Mouse (Mus musculus): ENCODE results near the gene Gm17622.

The Gm17622 gene

DNA sequence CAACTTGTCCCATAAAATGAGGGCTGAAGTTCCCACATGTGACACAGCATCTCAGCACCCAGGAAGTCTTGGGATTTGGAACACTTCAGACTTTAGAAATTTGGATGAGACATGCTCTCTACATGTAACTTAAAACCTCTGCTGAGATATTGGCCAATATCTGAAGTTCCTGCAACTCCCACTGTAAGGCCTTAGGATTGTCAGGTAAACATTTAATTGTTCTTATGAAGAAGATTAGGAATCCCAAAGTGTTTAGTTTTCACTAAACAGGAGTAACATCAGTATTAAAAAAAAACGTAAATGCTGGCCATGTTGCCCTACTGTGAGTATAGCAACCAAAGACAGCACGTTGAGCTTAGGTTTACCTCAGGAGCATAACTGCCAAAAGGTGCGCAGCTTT lies at the start of gene Gm17622:
Gm17622 (plus strand) TSS at position 301 of the 400 bp plus-strand sequence.
- DNase-seq (ENCODE audit: low spot score in 2 of 2) = no peak

DNA sequence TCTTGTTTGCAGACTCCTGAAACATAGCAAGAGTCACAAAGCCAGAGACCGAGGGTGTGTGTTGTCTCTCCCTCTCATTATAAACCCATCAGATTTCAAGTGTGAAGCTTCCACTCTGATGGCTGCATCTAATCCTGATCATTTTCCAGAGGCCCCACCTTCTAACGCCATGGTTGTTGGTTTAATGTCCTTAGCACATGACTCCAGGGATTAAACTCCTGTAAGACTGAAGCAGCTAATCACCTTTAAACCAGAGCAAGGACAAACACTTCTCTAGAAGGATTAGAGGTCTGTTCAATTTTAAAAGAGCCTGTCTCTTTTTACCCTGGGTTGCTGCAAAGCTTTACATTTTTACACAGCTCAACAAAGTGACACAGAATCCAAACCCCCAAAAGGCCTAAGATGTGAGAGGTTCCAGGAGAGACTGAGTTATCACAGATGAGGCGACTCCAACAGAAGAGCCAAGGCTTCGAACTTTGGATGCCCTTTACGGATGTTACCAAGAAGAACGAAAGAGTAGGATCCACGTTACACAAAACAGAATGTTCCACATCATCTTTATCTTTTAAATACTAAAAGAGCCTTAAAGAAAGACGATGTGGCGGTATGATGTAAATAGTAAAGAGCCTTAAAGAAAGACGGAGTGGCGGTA lies 40.2 kb upstream of the Gm17622 start:
- no peak for DNase-seq (ENCODE audit: low spot score in 2 of 2)

DNA sequence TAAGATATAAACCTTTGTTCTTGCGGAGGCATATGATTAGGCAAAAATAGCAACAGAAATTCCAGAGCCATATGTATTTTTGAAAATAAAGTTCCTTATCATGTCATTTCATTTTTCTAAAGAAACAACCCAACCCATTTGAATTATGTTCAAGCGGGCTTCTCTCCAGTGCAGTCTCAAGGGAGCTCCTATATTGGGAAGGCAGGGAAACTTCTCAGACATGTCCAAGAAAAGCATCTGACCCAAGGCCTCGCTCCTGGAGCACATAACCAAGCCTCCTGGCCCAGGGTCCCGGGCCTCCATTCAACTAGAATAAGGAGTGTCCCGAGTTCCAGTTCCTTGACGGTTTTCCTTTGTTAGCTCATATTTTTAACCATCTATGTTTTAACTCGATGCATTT lies 39.7 kb upstream of the Gm17622 start:
- DNase-seq (ENCODE audit: low spot score in 2 of 2) = no peak

DNA sequence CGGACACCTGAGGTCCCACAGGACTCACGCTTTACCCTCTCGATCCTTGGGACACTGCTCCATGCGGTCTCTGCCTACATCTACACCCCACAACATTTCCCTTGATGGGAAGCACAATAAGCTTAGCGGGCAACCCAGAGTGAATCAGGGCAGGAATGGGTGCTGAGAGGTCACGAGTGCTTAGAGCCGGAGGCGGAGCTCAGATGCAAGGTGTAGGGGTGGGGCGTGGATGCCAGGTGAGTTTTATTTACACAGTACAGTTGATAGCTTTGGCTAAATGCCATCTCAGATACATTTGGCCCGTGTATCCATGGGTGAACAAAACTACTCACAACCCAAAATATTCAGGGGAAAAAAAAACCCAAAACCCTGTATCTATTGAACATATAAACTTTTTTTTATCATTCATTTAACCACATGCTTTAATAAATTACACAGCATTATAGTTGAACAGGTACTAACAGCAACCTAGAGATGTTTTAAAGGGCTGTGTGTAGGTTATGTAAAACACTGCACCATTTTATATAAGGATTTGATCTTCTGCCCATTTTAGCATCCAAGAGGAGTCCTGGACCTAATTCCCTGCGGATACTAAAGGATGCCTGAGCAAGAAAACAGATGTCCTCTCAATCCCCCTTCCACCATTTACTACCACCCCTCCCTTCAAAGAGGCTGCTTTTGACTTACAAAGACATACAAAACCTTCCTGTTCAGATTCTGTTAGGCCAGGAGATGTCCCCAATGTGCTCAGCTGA lies 39.0 kb upstream of the Gm17622 start:
- no peak for DNase-seq (ENCODE audit: low spot score in 2 of 2)

DNA sequence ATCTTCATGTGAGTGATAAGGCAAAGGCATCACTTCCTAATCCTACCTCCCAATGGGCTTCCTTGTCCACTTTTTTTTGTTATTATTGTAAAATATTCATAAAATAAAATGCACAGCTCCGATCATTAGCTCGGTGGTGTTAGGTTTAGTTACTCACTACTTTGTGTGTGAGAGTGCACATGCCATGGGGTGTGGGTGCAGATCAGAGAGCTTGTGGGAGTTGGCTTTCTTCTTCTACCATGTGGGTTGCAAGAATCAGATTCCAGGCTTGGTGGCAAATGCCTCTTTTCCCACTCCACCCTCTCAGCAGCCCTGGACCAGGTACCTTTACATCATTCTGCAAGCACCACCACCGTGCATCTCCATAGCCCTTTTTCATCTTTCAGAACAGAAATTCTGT lies 37.9 kb upstream of the Gm17622 start:
- no peak for DNase-seq (ENCODE audit: low spot score in 2 of 2)

DNA sequence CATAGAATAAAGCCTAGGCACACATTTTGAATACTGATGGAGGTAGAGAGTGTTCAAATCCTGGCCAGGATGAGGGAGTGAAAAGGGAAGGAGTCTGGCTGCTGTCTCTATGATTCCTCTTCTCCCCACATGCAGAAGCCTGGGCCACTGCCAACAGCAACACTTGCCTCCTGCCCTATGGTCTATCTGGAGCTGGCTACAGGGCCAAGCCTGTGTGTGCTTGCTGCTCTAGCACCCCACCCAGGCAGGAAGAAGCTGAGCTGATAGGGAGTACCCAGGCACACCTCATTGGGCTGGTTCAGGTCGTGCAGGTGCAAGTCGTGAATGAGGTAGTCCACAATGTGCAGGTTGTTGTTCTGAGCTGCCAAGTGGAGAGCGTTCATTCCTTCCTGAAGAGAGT lies 36.2 kb upstream of the Gm17622 start:
- no peak for DNase-seq (ENCODE audit: low spot score in 2 of 2)

DNA sequence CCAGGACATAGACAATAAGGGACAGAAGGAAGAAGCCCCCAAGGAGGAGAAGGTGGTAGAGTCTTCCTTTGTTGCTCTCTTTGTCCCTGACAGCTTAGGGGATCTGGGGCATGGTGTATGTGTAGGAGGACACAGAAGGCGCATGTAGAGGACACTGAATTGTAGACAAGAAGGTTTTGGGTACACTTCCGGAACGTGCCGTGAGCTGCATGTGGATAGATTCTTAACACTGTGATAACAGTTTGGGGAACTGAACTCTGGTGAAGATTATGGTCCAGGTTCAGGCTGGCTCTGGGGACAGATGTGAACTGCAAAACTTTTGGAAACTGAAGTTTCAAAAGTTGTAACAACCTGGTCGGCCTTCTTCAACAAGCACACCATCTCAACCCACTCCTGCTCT lies 33.0 kb upstream of the Gm17622 start:
- no peak for DNase-seq (ENCODE audit: low spot score in 2 of 2)

DNA sequence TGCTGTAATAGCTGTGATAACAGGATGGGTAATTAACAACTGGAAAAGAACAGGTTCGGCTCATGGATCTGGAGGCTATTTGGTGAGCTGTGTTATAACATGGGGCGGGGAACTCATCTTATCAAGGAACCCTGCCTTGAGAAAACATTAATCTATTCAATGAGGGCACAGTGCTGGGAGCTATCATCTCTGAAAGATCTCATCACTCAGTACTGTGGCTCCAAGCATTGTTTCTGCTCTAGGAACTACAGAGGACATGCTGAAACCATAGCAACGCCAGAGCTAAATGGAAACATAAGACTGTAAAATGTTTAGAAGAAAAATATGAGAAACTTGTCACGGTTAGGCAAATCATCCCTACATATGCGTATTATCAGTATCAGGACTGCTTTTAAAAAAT lies 32.5 kb upstream of the Gm17622 start:
- no peak for DNase-seq (ENCODE audit: low spot score in 2 of 2)

DNA sequence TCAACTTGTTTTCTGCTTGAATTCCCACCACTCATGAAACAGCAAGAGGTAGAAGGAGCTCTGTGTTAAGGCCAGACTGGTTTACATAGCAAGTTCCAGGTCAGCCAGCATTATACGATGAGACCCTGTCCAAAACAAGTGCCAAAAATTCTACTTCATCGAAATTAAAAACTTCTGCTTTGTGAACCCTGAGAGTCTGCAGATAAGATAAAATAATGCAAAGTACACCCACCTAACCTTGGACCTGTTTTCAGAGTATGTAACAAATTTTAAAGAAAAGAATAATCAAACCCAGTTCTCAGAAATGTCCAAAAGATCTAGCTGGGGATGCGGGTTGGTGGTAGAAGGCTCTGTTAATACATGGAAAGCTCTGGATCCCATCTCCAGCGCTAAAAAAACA lies 31.9 kb upstream of the Gm17622 start:
- DNase-seq (ENCODE audit: low spot score in 2 of 2) = no peak

DNA sequence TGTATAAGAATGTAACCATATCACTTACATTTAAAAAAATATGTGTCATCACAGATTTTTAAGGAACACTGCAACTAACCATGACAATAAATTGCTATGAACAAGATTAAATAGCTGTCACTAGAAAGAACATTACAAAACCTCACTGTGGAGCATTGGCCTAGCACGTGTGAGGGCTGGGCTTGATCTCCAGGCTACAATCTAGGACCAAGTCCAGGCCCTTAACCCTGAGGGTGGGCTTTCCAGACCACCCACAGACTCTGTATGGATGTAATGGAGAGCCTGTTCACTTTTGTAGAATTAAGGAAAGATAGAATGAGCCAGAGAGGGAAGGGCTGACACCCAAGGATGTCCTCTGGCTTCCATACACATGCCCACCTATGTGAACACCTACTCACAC lies 27.9 kb upstream of the Gm17622 start:
- no peak for DNase-seq (ENCODE audit: low spot score in 2 of 2)

DNA sequence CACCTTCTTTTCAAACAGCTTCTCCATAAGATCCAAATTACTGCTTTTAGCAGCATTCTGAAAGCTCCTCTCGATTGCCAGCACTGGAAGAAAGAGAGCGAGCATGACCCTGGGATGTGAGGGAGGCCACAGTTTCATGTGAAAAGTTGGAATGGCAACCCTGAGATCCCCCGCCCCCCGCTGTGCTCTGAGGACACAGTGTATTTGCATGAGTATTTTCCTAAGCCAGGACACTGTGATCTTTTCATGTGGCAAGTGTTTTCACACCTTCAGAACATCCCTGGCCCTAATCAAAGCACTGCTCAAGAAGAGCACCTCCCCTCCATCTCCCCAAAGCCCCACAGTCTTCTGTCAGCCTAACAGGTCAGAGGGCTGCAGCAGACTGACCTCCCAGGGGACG lies 25.2 kb upstream of the Gm17622 start:
- no peak for DNase-seq (ENCODE audit: low spot score in 2 of 2)

DNA sequence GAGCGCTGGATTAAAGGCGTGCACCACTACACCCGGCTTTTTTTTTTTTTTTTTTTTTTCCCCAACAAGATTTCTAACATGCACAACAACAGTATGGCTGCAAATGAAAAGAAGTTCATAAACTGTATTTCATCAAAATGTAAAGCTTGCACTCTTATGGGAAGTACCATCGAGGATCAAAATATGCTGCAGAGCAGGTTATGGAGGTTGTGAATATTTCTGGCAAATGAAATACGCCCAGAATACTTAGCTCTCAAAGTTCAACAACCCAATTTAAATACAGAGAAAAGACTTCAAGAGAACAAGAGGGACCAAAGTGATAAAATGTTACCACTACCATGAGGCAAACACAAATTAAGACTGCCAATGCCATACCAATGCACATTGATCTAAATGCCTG lies 21.9 kb upstream of the Gm17622 start:
- DNase-seq (ENCODE audit: low spot score in 2 of 2) = no peak

DNA sequence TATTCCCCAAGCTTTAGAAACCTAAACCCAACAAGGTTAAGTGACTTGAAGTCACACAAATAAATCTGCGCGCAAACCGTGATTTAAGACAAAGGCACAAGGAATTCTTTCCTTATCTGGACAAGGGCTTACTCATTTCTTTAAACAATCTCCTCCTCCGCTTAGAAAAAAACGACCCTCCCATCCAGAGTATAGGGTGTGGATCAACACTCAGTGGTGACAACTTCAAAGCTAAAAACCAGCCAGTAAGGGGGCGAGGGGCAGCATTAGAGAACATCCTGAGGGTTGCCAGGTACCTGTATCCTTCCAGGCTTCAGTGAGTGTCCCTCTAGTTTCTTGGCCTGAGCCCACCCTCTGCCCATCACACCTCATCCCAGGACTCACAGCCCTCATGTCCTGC lies 20.0 kb upstream of the Gm17622 start:
- no peak for DNase-seq (ENCODE audit: low spot score in 2 of 2)

DNA sequence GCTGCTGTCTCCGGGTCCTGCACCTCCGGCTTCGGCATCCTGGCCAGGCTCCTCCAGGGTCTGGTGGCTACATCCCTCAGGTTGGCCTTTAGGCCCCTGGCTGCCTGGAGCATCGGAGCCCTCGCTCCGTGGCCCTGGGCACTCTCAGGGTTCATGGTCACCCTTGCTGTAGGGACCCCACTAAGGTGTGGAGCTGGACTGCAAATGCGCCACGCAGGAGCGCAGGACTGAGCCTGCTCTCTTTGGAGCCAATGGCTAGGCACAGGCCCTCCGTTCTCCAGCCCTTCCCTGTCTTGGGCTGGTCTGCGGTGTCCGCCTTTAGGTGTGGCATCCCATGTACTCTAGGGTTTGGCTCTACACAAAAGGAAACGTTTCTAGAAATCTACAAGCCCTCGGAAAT lies 19.6 kb upstream of the Gm17622 start, which contains the start of gene Ankdd1b:
Ankdd1b (minus strand) TSS at position 242 of the 400 bp plus-strand sequence.
- DNase-seq (ENCODE audit: low spot score in 2 of 2) = no peak

DNA sequence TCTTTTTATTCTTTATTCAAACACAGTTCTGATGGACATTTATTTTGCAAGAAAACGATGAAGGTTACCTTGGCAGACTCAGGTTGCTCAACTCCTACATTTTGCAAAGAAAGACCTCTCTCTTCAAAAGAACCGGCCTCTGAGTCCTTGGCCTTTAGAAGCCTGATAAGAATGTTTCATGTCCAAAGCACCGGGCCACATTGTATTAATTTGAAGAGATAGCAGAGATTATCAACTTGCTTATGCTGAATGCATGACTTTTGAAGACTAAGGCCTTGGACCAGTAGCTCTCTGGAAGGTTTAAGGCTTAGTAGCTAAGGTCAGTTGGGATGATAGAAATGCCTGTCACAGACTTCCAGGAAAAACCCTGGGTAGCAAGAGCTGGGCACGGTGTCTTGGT lies 13.3 kb upstream of the Gm17622 start:
- DNase-seq (ENCODE audit: low spot score in 2 of 2) = no peak

DNA sequence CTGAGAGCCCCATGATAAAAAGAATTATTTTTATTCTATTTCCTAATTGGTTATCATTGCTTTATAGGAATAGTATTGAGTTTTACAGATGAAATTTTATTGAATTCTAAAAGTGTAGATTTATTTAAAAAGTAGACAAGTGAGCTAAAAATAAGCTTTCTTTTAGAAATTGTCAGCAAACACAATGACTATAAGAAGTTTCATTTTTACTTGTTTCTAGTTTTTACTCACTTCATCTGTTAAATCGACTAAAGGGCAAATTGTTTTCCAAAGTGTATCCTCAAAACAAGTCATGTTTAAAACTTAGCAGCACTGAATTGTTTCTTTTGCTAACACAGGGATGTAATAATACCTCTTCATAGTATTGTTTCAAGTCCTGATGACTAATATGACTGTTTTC lies 11.5 kb upstream of the Gm17622 start:
- no peak for DNase-seq (ENCODE audit: low spot score in 2 of 2)

DNA sequence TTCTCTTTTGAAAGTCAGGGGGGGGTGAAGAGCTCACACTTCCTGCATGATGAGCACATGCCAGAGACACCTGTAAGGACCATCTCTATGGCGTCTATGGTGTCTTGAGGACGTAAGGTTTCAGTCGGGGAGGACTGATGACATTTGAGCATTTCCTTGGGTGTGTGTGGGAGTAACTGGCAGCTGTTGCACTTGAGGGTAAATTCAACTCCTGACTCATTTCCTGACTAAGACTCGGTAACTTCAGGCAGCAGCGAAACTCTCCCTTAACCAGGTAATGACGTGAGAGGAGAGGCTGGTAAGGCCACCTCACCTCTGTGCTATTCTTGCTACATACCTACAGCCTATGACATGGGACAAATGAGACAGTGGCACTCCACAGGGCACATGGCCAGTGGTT lies 3.3 kb upstream of the Gm17622 start:
- DNase-seq (ENCODE audit: low spot score in 2 of 2) = no peak

DNA sequence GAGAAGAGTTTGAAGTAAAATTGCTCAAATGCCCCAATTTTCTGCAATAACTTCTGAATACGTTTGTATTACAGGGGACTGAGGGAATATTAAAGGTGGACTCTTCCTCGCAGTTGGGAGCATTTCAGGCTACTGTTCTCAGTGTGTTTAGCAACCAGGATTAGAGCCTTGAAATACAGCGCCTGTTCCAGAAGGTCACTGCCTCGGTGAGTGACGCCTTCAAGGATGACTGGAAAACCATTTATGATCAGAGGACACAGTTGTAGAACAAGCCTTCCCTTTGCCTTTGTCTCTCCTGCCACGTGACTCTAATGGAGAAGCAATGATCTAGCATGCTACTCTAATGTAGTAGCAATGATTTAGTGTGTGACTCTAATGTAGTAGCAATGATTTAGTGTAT lies 2.6 kb upstream of the Gm17622 start:
- no peak for DNase-seq (ENCODE audit: low spot score in 2 of 2)

DNA sequence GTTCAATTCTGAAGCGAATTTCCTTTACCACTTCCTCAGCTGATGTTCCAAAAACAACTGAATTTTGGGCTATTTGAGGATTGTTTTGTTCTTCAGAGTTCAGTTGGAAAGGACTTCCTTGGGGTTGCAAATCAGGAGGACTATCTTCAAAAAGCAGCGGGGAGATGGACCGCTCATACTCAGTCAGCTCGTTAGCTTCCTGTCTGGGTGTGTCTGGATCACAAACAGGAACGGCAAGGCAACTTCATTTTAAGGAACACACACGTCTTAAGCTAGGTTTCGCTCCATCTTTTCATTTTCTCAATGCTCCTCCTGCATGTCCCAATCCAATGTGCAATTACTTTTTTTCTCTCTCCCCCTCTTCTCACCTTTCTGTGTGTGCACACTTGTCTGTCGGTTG lies 6.1 kb downstream of the Gm17622 start:
- DNase-seq (ENCODE audit: low spot score in 2 of 2) = no peak

DNA sequence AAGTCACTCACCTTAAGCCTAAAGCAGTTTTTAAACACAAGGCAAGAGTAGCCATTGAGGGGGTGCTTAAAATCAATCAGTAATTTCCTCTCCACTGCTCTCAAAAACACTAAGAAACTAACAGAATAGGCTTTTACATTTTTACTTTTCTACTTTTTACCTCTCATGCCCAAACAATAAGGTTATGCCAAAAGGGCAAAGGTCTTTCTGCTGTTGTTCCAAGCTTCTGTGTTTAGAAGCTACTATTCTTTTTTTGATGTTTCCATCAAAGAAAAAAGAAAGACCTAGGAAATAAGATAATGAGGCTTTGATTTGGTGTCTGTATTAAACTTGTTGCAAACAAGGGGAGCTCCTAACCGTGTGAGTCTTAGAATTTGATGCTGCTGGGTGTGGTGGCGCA lies 9.4 kb downstream of the Gm17622 start:
- no peak for DNase-seq (ENCODE audit: low spot score in 2 of 2)

DNA sequence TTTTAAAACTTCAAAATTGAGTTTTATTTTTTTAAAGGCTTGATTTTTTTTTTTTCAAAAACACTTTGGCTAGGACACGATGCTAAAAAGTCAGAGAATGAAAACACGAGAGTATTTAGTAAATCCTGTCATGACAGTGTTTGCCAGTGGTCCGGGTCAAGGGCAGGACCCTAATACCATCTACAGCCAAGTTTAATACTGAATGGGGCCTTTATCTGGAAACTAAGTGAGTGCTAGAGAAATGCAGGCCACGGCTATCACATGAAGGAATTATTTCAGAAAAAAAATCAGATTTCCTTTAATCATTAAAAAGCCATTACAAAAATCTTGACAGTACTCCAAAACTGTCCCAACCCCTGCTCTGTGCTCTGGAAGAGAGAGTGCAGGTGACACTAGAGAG lies 15.1 kb downstream of the Gm17622 start:
- DNase-seq (ENCODE audit: low spot score in 2 of 2) = no peak

DNA sequence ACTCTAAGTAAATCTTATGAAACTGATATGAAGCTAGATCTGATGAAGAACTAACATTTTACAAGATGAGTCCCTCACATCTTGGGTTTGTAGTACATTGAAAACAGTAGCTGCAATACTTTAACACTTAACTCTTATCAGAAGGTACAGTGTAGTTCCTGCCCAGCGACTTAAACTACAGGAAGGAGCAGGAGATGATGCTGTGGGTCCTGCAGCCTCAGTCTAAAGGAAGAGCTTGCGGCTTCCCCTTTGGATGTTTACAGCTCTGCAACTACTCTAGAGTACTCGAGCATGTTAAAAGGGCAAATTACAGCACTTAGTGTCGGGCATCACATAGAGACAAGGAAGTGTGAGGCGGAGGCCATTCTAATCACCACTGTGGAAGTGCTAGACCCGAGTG lies 15.8 kb downstream of the Gm17622 start:
- DNase-seq (ENCODE audit: low spot score in 2 of 2) = no peak

DNA sequence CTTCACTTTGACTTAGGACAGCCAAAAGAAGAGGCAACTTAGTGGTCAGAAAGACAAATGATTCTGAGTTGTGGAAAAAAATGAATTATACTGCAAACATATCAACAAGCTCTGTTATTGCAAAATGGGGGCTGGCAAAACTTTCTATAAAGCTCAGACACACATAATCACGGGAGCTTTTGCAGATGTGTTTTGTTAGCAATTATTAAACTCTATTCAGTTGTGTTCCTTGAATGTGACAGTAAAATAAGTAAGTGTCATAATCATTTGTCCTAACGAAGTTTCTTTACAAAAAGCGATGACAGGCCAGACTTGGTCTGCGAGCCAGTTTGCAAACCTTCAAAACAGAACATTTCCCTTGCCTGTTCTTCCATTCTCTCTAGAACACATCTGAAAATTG lies 17.0 kb downstream of the Gm17622 start:
- DNase-seq (ENCODE audit: low spot score in 2 of 2) = no peak

DNA sequence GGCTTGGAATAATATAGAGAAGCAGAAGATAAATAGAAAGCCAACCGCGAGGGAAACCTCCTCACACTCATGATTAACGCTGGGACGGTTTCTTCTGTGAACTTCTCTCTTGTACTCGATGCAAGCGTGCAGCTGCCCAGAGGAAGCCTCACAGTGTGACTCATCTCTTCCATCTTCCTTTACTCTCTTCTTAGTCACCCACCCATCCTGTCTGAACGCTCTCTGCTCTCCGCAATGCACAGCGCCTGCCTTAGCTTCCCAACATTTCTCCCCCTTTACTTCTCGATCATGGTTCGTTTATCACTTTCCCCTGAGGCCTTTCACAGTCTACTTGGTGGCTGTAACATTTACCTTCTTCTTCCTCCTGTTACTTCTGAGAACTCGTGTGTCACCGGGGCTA lies 20.1 kb downstream of the Gm17622 start:
- peak; percentile 40 to 45 for DNase-seq (ENCODE audit: low spot score in 2 of 2)

All from spleen, postnatal 36 days (tissue).